Mouse (Mus musculus) CH12.LX (cell line): Measurements from ENCODE around the gene Igsf10. TPM values are rescaled to one million over a fixed set of nuclear protein-coding genes. Genes with fewer than 3 reads are reported as not detected.

Experiments
- DNase-seq: peaks from one replicate; pipeline ENCODE4 v3.0.0-alpha.2; 2013; ENCODE audit errors: extremely low read depth
- H3K27ac ChIP-seq: 2 replicates; pipeline ENCODE4 v1.5.1; 2012; ENCODE audit warnings: low read depth, mild to moderate bottlenecking, control low read depth, moderate library complexity; ENCODE audit not compliant: insufficient read depth
- H3K27me3 ChIP-seq: replicated peaks from 2 replicates; pipeline ENCODE3; 2012; ENCODE audit warnings: inconsistent platforms
- H3K36me3 ChIP-seq, 2 experiments: replicated peaks in 1 of 2; 2 replicates each; pipeline versions ENCODE3 to v1.6.1; 2012; ENCODE audit warnings: inconsistent platforms in 1 of 2, low read length in 1 of 2, mild to moderate bottlenecking in 1 of 2, mixed read lengths in 1 of 2, moderate library complexity in 1 of 2; ENCODE audit not compliant: control insufficient read depth in 1 of 2, insufficient read depth in 1 of 2
- H3K4me1 ChIP-seq, 2 experiments: 2 replicates each; pipeline ENCODE4 v1.6.1; 2012; ENCODE audit warnings: inconsistent platforms in 1 of 2, moderate library complexity in 1 of 2; ENCODE audit not compliant: insufficient read depth in 2 of 2, control insufficient read depth in 1 of 2
- H3K4me2 ChIP-seq: 2 replicates; pipeline ENCODE4 v1.6.1; 2012; ENCODE audit warnings: low read depth, mild to moderate bottlenecking, control low read depth; ENCODE audit not compliant: poor library complexity, insufficient read depth, severe bottlenecking
- H3K4me3 ChIP-seq, 3 experiments: fragments of 150-350 bp in 1 of 3; sonication (generic) in 1 of 3; replicated peaks in 1 of 3; 2 replicates each; pipeline versions ENCODE3 to v1.5.1; 2011 to 2012; ENCODE audit warnings: low read depth in 2 of 3, low read length in 2 of 3, mild to moderate bottlenecking in 2 of 3, moderate library complexity in 2 of 3, control low read depth in 1 of 3, improper control_type of control experiment in 1 of 3, inconsistent platforms in 1 of 3, mixed read lengths in 1 of 3; ENCODE audit not compliant: poor library complexity in 1 of 3
- H3K79me2 ChIP-seq: replicated peaks from 2 replicates; pipeline ENCODE4 v1.6.1; 2012; ENCODE audit warnings: mild to moderate bottlenecking, moderate library complexity; ENCODE audit not compliant: control insufficient read depth, poor library complexity, insufficient read depth, severe bottlenecking; ENCODE audit errors: extremely low read depth
- H3K9ac ChIP-seq: 2 replicates; pipeline ENCODE4 v1.6.1; 2012; ENCODE audit warnings: low read depth, mild to moderate bottlenecking, control low read depth, moderate library complexity; ENCODE audit not compliant: insufficient read depth
- H3K9me3 ChIP-seq: replicated peaks from 2 replicates; pipeline ENCODE3; 2012; ENCODE audit warnings: low read length, inconsistent platforms, mixed read lengths
- BHLHE40 ChIP-seq: IDR thresholded peaks from 2 replicates; pipeline ENCODE4 v1.6.1; 2011; ENCODE audit warnings: mild to moderate bottlenecking, low read depth, low read length, improper control_type of control experiment
- CHD2 ChIP-seq: IDR thresholded peaks from 2 replicates; pipeline ENCODE4 v1.6.1; 2011; ENCODE audit warnings: low read length, improper control_type of control experiment
- ELF1 ChIP-seq: IDR thresholded peaks from 2 replicates; pipeline ENCODE4 v1.6.1; 2014; ENCODE audit warnings: low read depth, mild to moderate bottlenecking, inconsistent platforms, low read length, improper control_type of control experiment
- JUN ChIP-seq: IDR thresholded peaks from 2 replicates; pipeline ENCODE4 v1.6.1; 2011; ENCODE audit warnings: low read depth, mild to moderate bottlenecking, low read length, improper control_type of control experiment, moderate library complexity; ENCODE audit not compliant: insufficient read depth
- JUND ChIP-seq: conservative IDR thresholded peaks from 2 replicates; pipeline ENCODE4 v1.6.1; 2011; ENCODE audit warnings: low read depth, low read length, improper control_type of control experiment
- KAT2A ChIP-seq: IDR thresholded peaks from 2 replicates; pipeline ENCODE4 v1.6.1; 2012; ENCODE audit warnings: low read length, improper control_type of control experiment, inconsistent platforms; ENCODE audit not compliant: insufficient replicate concordance
- MAX ChIP-seq: IDR thresholded peaks from 2 replicates; pipeline ENCODE4 v1.6.1; 2011; ENCODE audit warnings: low read length, improper control_type of control experiment
- MAZ ChIP-seq: IDR thresholded peaks from 2 replicates; pipeline ENCODE4 v1.6.1; 2012; ENCODE audit warnings: low read depth, mild to moderate bottlenecking, inconsistent platforms, low read length, improper control_type of control experiment, moderate library complexity
- MEF2A ChIP-seq: IDR thresholded peaks from 2 replicates; pipeline ENCODE4 v1.6.1; 2014; ENCODE audit warnings: low read depth, mild to moderate bottlenecking, inconsistent platforms, low read length, improper control_type of control experiment, borderline replicate concordance
- MXI1 ChIP-seq: IDR thresholded peaks from 2 replicates; pipeline ENCODE4 v1.6.1; 2011; ENCODE audit warnings: mild to moderate bottlenecking, low read depth, low read length, improper control_type of control experiment
- NELFE ChIP-seq: IDR thresholded peaks from 2 replicates; pipeline ENCODE4 v1.6.1; 2011; ENCODE audit warnings: low read depth, low read length, improper control_type of control experiment
- PAX5 ChIP-seq: IDR thresholded peaks from 2 replicates; pipeline ENCODE4 v1.6.1; 2012; ENCODE audit warnings: low read length, inconsistent platforms, mixed read lengths
- POLR2AphosphoS2 ChIP-seq: IDR thresholded peaks from 2 replicates; pipeline ENCODE4 v1.6.1; 2011; ENCODE audit warnings: low read depth, low read length, improper control_type of control experiment
- RAD21 ChIP-seq: IDR thresholded peaks from 2 replicates; pipeline ENCODE4 v1.6.1; 2011; ENCODE audit warnings: low read depth, mild to moderate bottlenecking, low read length, improper control_type of control experiment, moderate library complexity
- SMC3 ChIP-seq: IDR thresholded peaks from 2 replicates; pipeline ENCODE4 v1.6.1; 2011; ENCODE audit warnings: low read depth, low read length, improper control_type of control experiment
- TCF12 ChIP-seq: IDR thresholded peaks from 2 replicates; pipeline ENCODE4 v1.6.1; 2014; ENCODE audit warnings: low read depth, mild to moderate bottlenecking, inconsistent platforms, low read length, improper control_type of control experiment
- UBTF ChIP-seq: IDR thresholded peaks from 2 replicates; pipeline ENCODE4 v1.6.1; 2012; ENCODE audit warnings: low read depth, mild to moderate bottlenecking, inconsistent platforms, low read length, improper control_type of control experiment, moderate library complexity
- USF1 ChIP-seq: IDR thresholded peaks from 2 replicates; pipeline ENCODE4 v1.6.1; 2014; ENCODE audit warnings: low read depth, mild to moderate bottlenecking, inconsistent platforms, low read length, improper control_type of control experiment
- USF2 ChIP-seq: conservative IDR thresholded peaks from 2 replicates; pipeline ENCODE4 v1.6.1; 2011; ENCODE audit warnings: low read depth, low read length, improper control_type of control experiment
- ZC3H11A ChIP-seq: IDR thresholded peaks from 2 replicates; pipeline ENCODE4 v1.6.1; 2012; ENCODE audit warnings: low read depth, mild to moderate bottlenecking, inconsistent platforms, low read length, improper control_type of control experiment
- ZKSCAN1 ChIP-seq: IDR thresholded peaks from 2 replicates; pipeline ENCODE4 v1.6.1; 2012; ENCODE audit warnings: low read depth, inconsistent platforms, low read length, improper control_type of control experiment, borderline replicate concordance
- dilution Hi-C: fragments of 300-500 bp; cut with MboI; formaldehyde crosslinking; loops from 2 replicates; pipeline ENCODE4 v1.14.3; 2020; ENCODE audit warnings: low sequenced_read_pairs; ENCODE audit not compliant: extremely low pct_unique_long_range_greater_than_20kb, extremely low pct_ligation_motif_present
- in situ Hi-C: fragments of 300-500 bp; cut with MboI; formaldehyde crosslinking; loops from 3 replicates; pipeline ENCODE4 v1.14.3; 2019; ENCODE audit warnings: low sequenced_read_pairs, low pct_ligation_motif_present, low pct_unique_long_range_greater_than_20kb, mixed read lengths
- polyA plus RNA-seq: library from polyadenylated mRNA; unstranded; fragments of >175 nt; gene quantifications from 2 replicates; pipeline ENCODE4 v1.2.1, GENCODE M21; 2012; ENCODE audit warnings: low read depth; ENCODE audit not compliant: insufficient read length
- total RNA-seq, 2 experiments: library from RNA; depleted of rRNA; stranded (reverse); fragments of 300-350 nt in 1 of 2; fragments of >200 nt in 1 of 2; gene quantifications; 2 replicates each; pipeline ENCODE4 v1.2.3; 2012 to 2014

Gene Igsf10
- total and polyA plus RNA-seq, 3 experiments = not detected

- Histone ChIP-seq H3K27ac (no peak overlapping the region), H3K4me3 (no peak overlapping the region), H3K9me3 (no peaks in the 10 kb centered on the region), H3K27me3 (no peaks in the 10 kb centered on the region), H3K4me1 (no peaks in the 10 kb centered on the region), H3K79me2 (no peaks in the 10 kb centered on the region), H3K4me2 (no peak overlapping the region), H3K36me3 (peaks cover 0 to 3% of the 10 kb centered on the region in 2 experiments), H3K9ac (no peak overlapping the region)
- no peak for DNase-seq
- in situ Hi-C loops (no loop called here), dilution Hi-C loops (no loop called here)
- no peak for TF ChIP-seq ZKSCAN1
- no peak for TF ChIP-seq MAZ
- no peak for TF ChIP-seq POLR2AphosphoS2
- no peak for TF ChIP-seq KAT2A
Measured at GRCm38 (mm10) chr3:59278620-59279019, 65.6 kb downstream of the Igsf10 start.

GRCm38 (mm10) chr3:59278254-59278533, 66.0 kb downstream of the Igsf10 start:
- dilution Hi-C loops (no loop called here), in situ Hi-C loops (no loop called here)

DNA sequence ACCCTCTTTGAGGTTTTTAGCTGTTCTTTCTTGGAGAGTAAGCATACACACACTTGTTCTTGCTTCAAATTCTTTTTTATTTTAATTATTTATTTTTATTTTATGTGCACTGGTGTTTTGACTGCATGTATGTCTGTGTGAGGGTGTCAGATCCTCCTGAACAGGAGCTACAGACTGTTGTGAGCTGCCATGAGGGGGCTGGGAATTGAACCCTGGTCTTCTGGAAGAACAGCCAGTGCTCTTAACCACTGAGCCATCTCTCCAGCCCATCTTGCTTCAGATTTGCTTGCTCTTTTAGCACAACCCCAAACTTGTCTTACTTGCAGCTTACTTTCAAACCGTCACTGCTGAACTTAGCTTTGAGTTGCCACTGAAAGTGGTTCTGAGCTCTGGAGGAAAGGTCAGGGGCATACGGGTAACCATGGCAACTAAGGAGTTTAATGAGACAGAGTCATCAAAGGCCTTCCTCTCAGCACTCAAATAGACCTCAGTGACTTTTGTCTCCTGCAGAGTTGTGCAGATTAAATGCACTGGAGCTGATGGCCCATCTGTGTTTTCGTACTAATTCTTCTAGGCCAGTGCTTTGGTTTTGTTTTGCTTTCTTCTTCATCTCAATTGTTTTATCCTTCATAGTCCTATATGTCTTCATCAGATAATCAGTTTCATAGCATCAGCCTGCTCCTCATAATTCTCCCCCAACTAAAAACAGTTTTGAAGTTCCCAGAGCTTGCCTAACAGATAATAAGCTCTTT, 66.5 kb downstream of the Igsf10 start:
- no peaks in the 10 kb centered on the region for H3K4me1 ChIP-seq
- dilution Hi-C loops = no loop called here
- no peak overlapping the region for H3K4me3 ChIP-seq
- H3K79me2 ChIP-seq = no peaks in the 10 kb centered on the region
- no peaks in the 10 kb centered on the region for H3K9me3 ChIP-seq
- no peak overlapping the region for H3K27ac ChIP-seq
- in situ Hi-C loops = no loop called here
- no peak for TF ChIP-seq BHLHE40
- no peak for TF ChIP-seq JUND
- no peak for TF ChIP-seq USF2
- no peak for TF ChIP-seq CHD2
- TF ChIP-seq PAX5 = no peak
- TF ChIP-seq MAX = no peak
- TF ChIP-seq ELF1 = no peak
- TF ChIP-seq ZC3H11A = no peak
- no peak for TF ChIP-seq TCF12
- no peak for TF ChIP-seq SMC3
- no peak for TF ChIP-seq JUN
- TF ChIP-seq NELFE = no peak
- TF ChIP-seq MXI1 = no peak
- no peak for TF ChIP-seq RAD21
- no peak for TF ChIP-seq UBTF
- no peak for TF ChIP-seq MEF2A
- no peak for TF ChIP-seq USF1
- TF ChIP-seq, all 38 proteins: peak for 0
- no peak overlapping the region for H3K4me2 ChIP-seq
- no peaks in the 10 kb centered on the region for H3K27me3 ChIP-seq
- no peak for DNase-seq
- H3K36me3 ChIP-seq = peaks cover 0 to 3% of the 10 kb centered on the region in 2 experiments
- no peak overlapping the region for H3K9ac ChIP-seq

More at GRCm38 (mm10) chr3:59278254-59278533, 66.0 kb downstream of the Igsf10 start:
- Histone ChIP-seq H3K79me2 (no peaks in the 10 kb centered on the region), H3K36me3 (peaks cover 0 to 3% of the 10 kb centered on the region in 2 experiments), H3K4me3 (no peak overlapping the region), H3K9ac (no peak overlapping the region), H3K4me2 (no peak overlapping the region), H3K9me3 (no peaks in the 10 kb centered on the region), H3K4me1 (no peaks in the 10 kb centered on the region), H3K27ac (no peak overlapping the region), H3K27me3 (no peaks in the 10 kb centered on the region)
- TF ChIP-seq BHLHE40 = no peak
- DNase-seq = no peak
